Mouse (Mus musculus) limb, embryonic 14.5 days (tissue): ENCODE data around the gene Asb15. TPM values are rescaled to one million over a fixed set of nuclear protein-coding genes. Genes with fewer than 3 reads are reported as not detected.

Experiments used
- ATAC-seq: fragments of 200-750 bp; cut with Nextera tagmentation; 2 replicates; pipeline ENCODE4 v1.8.0; 2017; ENCODE audit warnings: low read depth, moderate number of reproducible peaks, moderate TSS enrichment; ENCODE audit not compliant: low FRiP score
- DNase-seq: peaks from one replicate; pipeline ENCODE4 v3.0.0-alpha.2; 2015; ENCODE audit warnings: low spot score
- H3K27ac ChIP-seq: fragments of 300-500 bp; sonication (generic); replicated peaks from 2 replicates; pipeline ENCODE4 v1.5.1; 2014; ENCODE audit warnings: low read depth, mild to moderate bottlenecking, low read length, moderate library complexity, mixed read lengths
- H3K27me3 ChIP-seq: fragments of 300-500 bp; sonication (generic); 2 replicates; pipeline ENCODE4 v1.6.1; 2014; ENCODE audit warnings: low read length, mixed read lengths; ENCODE audit not compliant: control insufficient read depth, insufficient read depth
- H3K36me3 ChIP-seq: fragments of 300-500 bp; sonication (generic); 2 replicates; pipeline ENCODE4 v1.6.1; 2014; ENCODE audit warnings: mild to moderate bottlenecking, low read length, moderate library complexity, mixed read lengths; ENCODE audit not compliant: control insufficient read depth, insufficient read depth
- H3K4me1 ChIP-seq: fragments of 300-500 bp; sonication (generic); 2 replicates; pipeline ENCODE4 v1.6.1; 2014; ENCODE audit warnings: antibody characterized with exemption, low read length, mixed read lengths; ENCODE audit not compliant: control insufficient read depth, insufficient read depth
- H3K4me2 ChIP-seq: fragments of 300-500 bp; sonication (generic); replicated peaks from 2 replicates; pipeline ENCODE4 v1.6.1; 2014; ENCODE audit warnings: low read depth, mild to moderate bottlenecking, low read length, moderate library complexity; ENCODE audit not compliant: severe bottlenecking
- H3K4me3 ChIP-seq: fragments of 300-500 bp; sonication (generic); replicated peaks from 2 replicates; pipeline ENCODE4 v1.5.1; 2014; ENCODE audit warnings: low read length
- H3K9ac ChIP-seq: fragments of 300-500 bp; sonication (generic); 2 replicates; pipeline ENCODE4 v1.6.1; 2014; ENCODE audit warnings: mild to moderate bottlenecking, low read depth, low read length, moderate library complexity; ENCODE audit not compliant: severe bottlenecking
- H3K9me3 ChIP-seq: fragments of 300-500 bp; sonication (generic); 2 replicates; pipeline ENCODE4 v1.6.1; 2016; ENCODE audit warnings: low read length; ENCODE audit not compliant: control insufficient read depth
- POLR2A ChIP-seq: fragments of 200-500 bp; IDR thresholded peaks from 2 replicates; pipeline ENCODE4 v1.8.0; 2012; ENCODE audit warnings: inconsistent platforms, mild to moderate bottlenecking, moderate library complexity, borderline replicate concordance; ENCODE audit not compliant: insufficient read depth, insufficient read length; ENCODE audit errors: extremely low read depth
- WGBS: fragments of 180-500 bp; shearing (Covaris S2); extraction: QIAGEN DNeasy Blood & Tissue Kit; methylation state at CpG from one replicate; pipeline ENCODE4 v1.1.7; 2014; 5-methylcytosine and 5-hydroxymethylcytosine counted together
- polyA plus RNA-seq, 2 experiments: library from polyadenylated mRNA; depleted of rRNA in 1 of 2; stranded (reverse) in 1 of 2; unstranded in 1 of 2; fragments of >200 nt; fragmentation: Nextera tagmentation in 1 of 2; extraction: Ambion mirVana in 1 of 2; gene quantifications; 2 replicates each; pipeline versions ENCODE4 v1.2.1 to v1.2.3; 2012 to 2014

Asb15 gene
- polyA plus RNA-seq, 2 experiments = 0.04 TPM; not detected in 1

DNA sequence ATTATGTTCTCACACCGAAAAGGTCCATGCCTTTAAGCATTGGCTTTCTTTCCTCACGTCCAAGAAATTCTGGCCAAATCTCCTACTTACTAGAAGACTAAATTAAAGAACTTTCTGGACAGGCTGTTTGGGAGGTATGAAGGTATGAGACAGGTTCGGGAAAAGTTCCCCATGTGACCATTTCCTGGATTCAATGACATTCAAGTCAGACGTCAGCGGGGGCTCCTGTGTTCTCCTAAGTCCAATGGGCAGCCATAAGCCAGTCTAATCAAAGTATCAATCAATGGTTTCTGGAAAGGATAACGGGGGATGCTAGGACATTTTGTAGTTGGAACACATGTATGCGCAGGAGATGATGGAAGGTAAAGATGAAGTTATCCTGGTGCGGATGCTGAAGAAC is 77.7 kb downstream of the Asb15 start:
- no peak for TF ChIP-seq POLR2A
- H3K4me2 ChIP-seq = no peak overlapping the region
- no peak overlapping the region for H3K27ac ChIP-seq
- no peaks in the 10 kb centered on the region for H3K27me3 ChIP-seq
- H3K4me1 ChIP-seq = no peaks in the 10 kb centered on the region
- no peak for ATAC-seq
- no peaks in the 10 kb centered on the region for H3K36me3 ChIP-seq
- WGBS = 88% methylated on average over 8 of the region's 8 CpGs
- H3K9ac ChIP-seq = no peak overlapping the region
- H3K4me3 ChIP-seq = no peak overlapping the region
- H3K9me3 ChIP-seq = no peaks in the 10 kb centered on the region
- no peak for DNase-seq

GRCm38 (mm10) chr6:24606512-24606911 is 78.6 kb downstream of the Asb15 start:
- 74% methylated on average over 10 of the region's 10 CpGs for WGBS
- Histone ChIP-seq H3K4me3 (no peak overlapping the region), H3K27ac (no peak overlapping the region), H3K4me1 (no peaks in the 10 kb centered on the region), H3K27me3 (no peaks in the 10 kb centered on the region), H3K9ac (no peak overlapping the region), H3K36me3 (no peaks in the 10 kb centered on the region), H3K9me3 (no peaks in the 10 kb centered on the region), H3K4me2 (no peak overlapping the region)
- ATAC-seq (no peak), DNase-seq (no peak)
- TF ChIP-seq POLR2A = no peak

- Histone ChIP-seq H3K4me1 (no peaks in the 10 kb centered on the region), H3K36me3 (peaks cover 2% of the 10 kb centered on the region; the same call in 1 of the 2 replicates), H3K27me3 (no peaks in the 10 kb centered on the region), H3K4me2 (no peak overlapping the region), H3K4me3 (no peak overlapping the region), H3K27ac (no peak overlapping the region), H3K9me3 (no peaks in the 10 kb centered on the region), H3K9ac (no peak overlapping the region)
- ATAC-seq (no peak), DNase-seq (no peak)
- WGBS = 83% methylated on average over 15 of the region's 15 CpGs
- no peak for TF ChIP-seq POLR2A
These were observed 79.6 kb downstream of the Asb15 start for GRCm38 (mm10) chr6:24607531-24607930.

GRCm38 (mm10) chr6:24608129-24608528 is 80.2 kb downstream of the Asb15 start:
- TF ChIP-seq POLR2A = no peak
- Histone ChIP-seq H3K4me1 (no peaks in the 10 kb centered on the region), H3K9me3 (no peaks in the 10 kb centered on the region), H3K27me3 (no peaks in the 10 kb centered on the region), H3K36me3 (peaks cover 8% of the 10 kb centered on the region; the same call in 1 of the 2 replicates), H3K27ac (no peak overlapping the region), H3K4me2 (no peak overlapping the region), H3K4me3 (no peak overlapping the region), H3K9ac (no peak overlapping the region)
- 82% methylated on average over 4 of the region's 4 CpGs for WGBS
- ATAC-seq (no peak), DNase-seq (no peak)

GRCm38 (mm10) chr6:24608682-24609081 is 80.7 kb downstream of the Asb15 start:
- WGBS = 88% methylated on average over 3 of the region's 3 CpGs
- Histone ChIP-seq H3K27me3 (no peaks in the 10 kb centered on the region), H3K27ac (no peak overlapping the region), H3K4me1 (no peaks in the 10 kb centered on the region), H3K9ac (no peak overlapping the region), H3K9me3 (no peaks in the 10 kb centered on the region), H3K4me3 (no peak overlapping the region), H3K36me3 (peaks cover 13% of the 10 kb centered on the region; the same call in 1 of the 2 replicates), H3K4me2 (no peak overlapping the region)
- DNase-seq = no peak
- no peak for TF ChIP-seq POLR2A
- ATAC-seq = no peak

GRCm38 (mm10) chr6:24609531-24609930 is 81.6 kb downstream of the Asb15 start:
- H3K4me1 ChIP-seq = no peaks in the 10 kb centered on the region
- no peak overlapping the region for H3K4me2 ChIP-seq
- H3K9me3 ChIP-seq = no peaks in the 10 kb centered on the region
- H3K27ac ChIP-seq = no peak overlapping the region
- no peak overlapping the region for H3K9ac ChIP-seq
- no peak for TF ChIP-seq POLR2A
- peaks cover 20% of the 10 kb centered on the region; the same call in 1 of the 2 replicates for H3K36me3 ChIP-seq
- no peak for ATAC-seq
- H3K27me3 ChIP-seq = no peaks in the 10 kb centered on the region
- no peak overlapping the region for H3K4me3 ChIP-seq
- DNase-seq = no peak
- WGBS = 57% methylated on average over 4 of the region's 4 CpGs
